Mouse (Mus musculus): Measurements from ENCODE around the gene Pald1. TPM values are rescaled to one million over a fixed set of nuclear protein-coding genes. Genes with fewer than 3 reads are reported as not detected.

The Pald1 gene
- polyA plus RNA-seq, 1 experiment from 2014 or later = 19.0 TPM

GRCm38 (mm10) chr10:61356568-61356967 is 26.8 kb downstream of the Pald1 start:
- no peak overlapping the region for H3K4me2 ChIP-seq (ENCODE audit: low read depth, low read length)
- ATAC-seq (ENCODE audit: low read depth) = no peak
- H3K9ac ChIP-seq (replicated peaks; ENCODE audit: low read depth, low read length) = no peak overlapping the region

GRCm38 (mm10) chr10:61356095-61356494 is 27.2 kb downstream of the Pald1 start:
- 0 out of 2 replicates have a peak, but pooled peaks cover 5% of the 10 kb centered on the region for H3K36me3 ChIP-seq (ENCODE audit: control insufficient read depth, insufficient read depth, low read length)
- 98% methylated on average over 5 of the region's 5 CpGs for WGBS
- H3K9ac ChIP-seq (replicated peaks; ENCODE audit: low read depth, low read length) = no peak overlapping the region
- H3K4me3 ChIP-seq (ENCODE audit: low read depth, low read length) = no peak overlapping the region
- H3K4me1 ChIP-seq (ENCODE audit: control insufficient read depth, insufficient read depth, low read length) = no peaks in the 10 kb centered on the region
- no peak overlapping the region for H3K4me2 ChIP-seq (ENCODE audit: low read depth, low read length)
- H3K27me3 ChIP-seq (ENCODE audit: control insufficient read depth, insufficient read depth, low read length) = no peaks in the 10 kb centered on the region
- H3K27ac ChIP-seq (ENCODE audit: low read depth, low read length) = no peak overlapping the region
- ATAC-seq (ENCODE audit: low read depth) = no peak
- H3K9me3 ChIP-seq (ENCODE audit: control insufficient read depth, low read length) = no peaks in the 10 kb centered on the region

More at GRCm38 (mm10) chr10:61356568-61356967, 26.8 kb downstream of the Pald1 start:
- Histone ChIP-seq H3K4me3 (ENCODE audit: low read depth, low read length) (no peak overlapping the region), H3K36me3 (ENCODE audit: control insufficient read depth, insufficient read depth, low read length) (0 out of 2 replicates have a peak, but pooled peaks cover 5% of the 10 kb centered on the region), H3K9me3 (ENCODE audit: control insufficient read depth, low read length) (no peaks in the 10 kb centered on the region), H3K4me1 (ENCODE audit: control insufficient read depth, insufficient read depth, low read length) (no peaks in the 10 kb centered on the region), H3K27me3 (ENCODE audit: control insufficient read depth, insufficient read depth, low read length) (no peaks in the 10 kb centered on the region), H3K27ac (ENCODE audit: low read depth, low read length) (no peak overlapping the region)
- 90% methylated on average over 8 of the region's 8 CpGs for WGBS

GRCm38 (mm10) chr10:61355611-61356010 is 27.7 kb downstream of the Pald1 start:
- WGBS = 96% methylated on average over 13 of the region's 13 CpGs
- Histone ChIP-seq H3K27me3 (ENCODE audit: control insufficient read depth, insufficient read depth, low read length) (no peaks in the 10 kb centered on the region), H3K9me3 (ENCODE audit: control insufficient read depth, low read length) (no peaks in the 10 kb centered on the region), H3K9ac (replicated peaks; ENCODE audit: low read depth, low read length) (no peak overlapping the region), H3K4me1 (ENCODE audit: control insufficient read depth, insufficient read depth, low read length) (no peaks in the 10 kb centered on the region), H3K27ac (ENCODE audit: low read depth, low read length) (no peak overlapping the region), H3K4me3 (ENCODE audit: low read depth, low read length) (no peak overlapping the region), H3K36me3 (ENCODE audit: control insufficient read depth, insufficient read depth, low read length) (0 out of 2 replicates have a peak, but pooled peaks cover 5% of the 10 kb centered on the region), H3K4me2 (ENCODE audit: low read depth, low read length) (no peak overlapping the region)
- no peak for ATAC-seq (ENCODE audit: low read depth)

- Histone ChIP-seq H3K4me2 (ENCODE audit: low read depth, low read length) (no peak overlapping the region), H3K4me3 (ENCODE audit: low read depth, low read length) (no peak overlapping the region), H3K36me3 (ENCODE audit: control insufficient read depth, insufficient read depth, low read length) (0 out of 2 replicates have a peak, but pooled peaks cover 5% of the 10 kb centered on the region), H3K9me3 (ENCODE audit: control insufficient read depth, low read length) (no peaks in the 10 kb centered on the region), H3K9ac (replicated peaks; ENCODE audit: low read depth, low read length) (no peak overlapping the region), H3K27me3 (ENCODE audit: control insufficient read depth, insufficient read depth, low read length) (no peaks in the 10 kb centered on the region), H3K4me1 (ENCODE audit: control insufficient read depth, insufficient read depth, low read length) (no peaks in the 10 kb centered on the region), H3K27ac (ENCODE audit: low read depth, low read length) (no peak overlapping the region)
- 52% methylated on average over 4 of the region's 4 CpGs for WGBS
- ATAC-seq (ENCODE audit: low read depth) = no peak
Measured at GRCm38 (mm10) chr10:61351216-61351615, 32.1 kb downstream of the Pald1 start.

GRCm38 (mm10) chr10:61346374-61346773 is 37.0 kb downstream of the Pald1 start:
- WGBS = 25% methylated on average over 10 of the region's 10 CpGs
- no peaks in the 10 kb centered on the region for H3K36me3 ChIP-seq (ENCODE audit: control insufficient read depth, insufficient read depth, low read length)
- H3K4me1 ChIP-seq (ENCODE audit: control insufficient read depth, insufficient read depth, low read length) = no peaks in the 10 kb centered on the region
- no peak for ATAC-seq (ENCODE audit: low read depth)
- no peak overlapping the region for H3K4me2 ChIP-seq (ENCODE audit: low read depth, low read length)
- no peak overlapping the region for H3K9ac ChIP-seq (replicated peaks; ENCODE audit: low read depth, low read length)
- no peaks in the 10 kb centered on the region for H3K27me3 ChIP-seq (ENCODE audit: control insufficient read depth, insufficient read depth, low read length)
- H3K9me3 ChIP-seq (ENCODE audit: control insufficient read depth, low read length) = no peaks in the 10 kb centered on the region
- H3K27ac ChIP-seq (ENCODE audit: low read depth, low read length) = no peak overlapping the region
- H3K4me3 ChIP-seq (ENCODE audit: low read depth, low read length) = no peak overlapping the region

- no peak overlapping the region for H3K4me3 ChIP-seq (ENCODE audit: low read depth, low read length)
- H3K9me3 ChIP-seq (ENCODE audit: control insufficient read depth, low read length) = no peaks in the 10 kb centered on the region
- no peaks in the 10 kb centered on the region for H3K27me3 ChIP-seq (ENCODE audit: control insufficient read depth, insufficient read depth, low read length)
- H3K36me3 ChIP-seq (ENCODE audit: control insufficient read depth, insufficient read depth, low read length) = no peaks in the 10 kb centered on the region
- no peaks in the 10 kb centered on the region for H3K4me1 ChIP-seq (ENCODE audit: control insufficient read depth, insufficient read depth, low read length)
- H3K9ac ChIP-seq (replicated peaks; ENCODE audit: low read depth, low read length) = no peak overlapping the region
- no peak overlapping the region for H3K4me2 ChIP-seq (ENCODE audit: low read depth, low read length)
- no peak for ATAC-seq (ENCODE audit: low read depth)
- H3K27ac ChIP-seq (ENCODE audit: low read depth, low read length) = no peak overlapping the region
- WGBS = 77% methylated on average over 8 of the region's 8 CpGs
Measured at GRCm38 (mm10) chr10:61345179-61345578, 38.2 kb downstream of the Pald1 start.

- Histone ChIP-seq H3K4me1 (ENCODE audit: control insufficient read depth, insufficient read depth, low read length) (no peaks in the 10 kb centered on the region), H3K36me3 (ENCODE audit: control insufficient read depth, insufficient read depth, low read length) (no peaks in the 10 kb centered on the region), H3K4me3 (ENCODE audit: low read depth, low read length) (no peak overlapping the region), H3K9me3 (ENCODE audit: control insufficient read depth, low read length) (no peaks in the 10 kb centered on the region), H3K27ac (ENCODE audit: low read depth, low read length) (no peak overlapping the region), H3K4me2 (ENCODE audit: low read depth, low read length) (no peak overlapping the region), H3K9ac (replicated peaks; ENCODE audit: low read depth, low read length) (no peak overlapping the region), H3K27me3 (ENCODE audit: control insufficient read depth, insufficient read depth, low read length) (no peaks in the 10 kb centered on the region)
- no peak for ATAC-seq (ENCODE audit: low read depth)
- 66% methylated on average over 8 of the region's 8 CpGs for WGBS
Measured at GRCm38 (mm10) chr10:61343950-61344349, 39.4 kb downstream of the Pald1 start.

GRCm38 (mm10) chr10:61342750-61343149 is 40.6 kb downstream of the Pald1 start:
- Histone ChIP-seq H3K4me2 (ENCODE audit: low read depth, low read length) (no peak overlapping the region), H3K27me3 (ENCODE audit: control insufficient read depth, insufficient read depth, low read length) (no peaks in the 10 kb centered on the region), H3K4me3 (ENCODE audit: low read depth, low read length) (no peak overlapping the region), H3K27ac (ENCODE audit: low read depth, low read length) (no peak overlapping the region), H3K4me1 (ENCODE audit: control insufficient read depth, insufficient read depth, low read length) (no peaks in the 10 kb centered on the region), H3K36me3 (ENCODE audit: control insufficient read depth, insufficient read depth, low read length) (no peaks in the 10 kb centered on the region), H3K9me3 (ENCODE audit: control insufficient read depth, low read length) (no peaks in the 10 kb centered on the region), H3K9ac (replicated peaks; ENCODE audit: low read depth, low read length) (no peak overlapping the region)
- WGBS = 92% methylated on average over 13 of the region's 13 CpGs
- ATAC-seq (ENCODE audit: low read depth) = no peak

- H3K4me3 ChIP-seq (ENCODE audit: low read depth, low read length) = no peak overlapping the region
- no peaks in the 10 kb centered on the region for H3K27me3 ChIP-seq (ENCODE audit: control insufficient read depth, insufficient read depth, low read length)
- 70% methylated on average over 6 of the region's 6 CpGs for WGBS
- no peaks in the 10 kb centered on the region for H3K9me3 ChIP-seq (ENCODE audit: control insufficient read depth, low read length)
- no peak overlapping the region for H3K27ac ChIP-seq (ENCODE audit: low read depth, low read length)
- H3K9ac ChIP-seq (replicated peaks; ENCODE audit: low read depth, low read length) = no peak overlapping the region
- H3K4me2 ChIP-seq (ENCODE audit: low read depth, low read length) = no peak overlapping the region
- H3K4me1 ChIP-seq (ENCODE audit: control insufficient read depth, insufficient read depth, low read length) = no peaks in the 10 kb centered on the region
- H3K36me3 ChIP-seq (ENCODE audit: control insufficient read depth, insufficient read depth, low read length) = no peaks in the 10 kb centered on the region
- peak; percentile 54; the same call in 1 of the 2 replicates for ATAC-seq (ENCODE audit: low read depth)
Measured at GRCm38 (mm10) chr10:61341557-61341956, 41.8 kb downstream of the Pald1 start.

Data from neural tube, embryonic 14.5 days (tissue).